In the genomic region with DNA sequence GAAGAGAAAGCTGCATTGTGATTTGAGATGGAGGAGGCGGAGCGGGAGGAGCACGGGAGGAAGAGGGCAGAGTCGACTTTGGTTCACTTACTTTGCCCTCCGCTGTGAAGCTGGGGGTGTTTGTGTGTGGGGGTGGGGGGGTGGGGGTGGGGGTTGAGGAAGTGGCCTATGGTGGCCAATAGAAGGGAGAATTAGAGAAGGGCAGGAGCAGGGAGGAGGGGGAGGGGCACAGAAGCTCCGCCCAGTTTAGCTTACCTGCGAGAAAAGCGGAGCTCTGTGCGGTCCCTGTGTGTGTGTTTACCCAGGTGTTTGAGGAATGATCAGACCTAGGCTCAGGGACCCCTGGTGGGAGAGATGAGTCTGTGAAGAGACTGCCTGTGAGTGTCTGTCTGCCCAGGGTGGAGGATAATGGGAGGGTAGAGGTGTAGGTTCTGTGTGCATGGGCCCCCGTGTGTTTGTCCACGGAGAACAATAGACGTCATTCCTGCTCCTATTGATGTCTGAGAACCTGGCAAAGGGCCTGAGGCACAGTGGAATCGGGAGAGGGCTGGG, we compare ENCODE assay signal across 10 mouse cellular contexts. TPM values are rescaled to one million over a fixed set of nuclear protein-coding genes. Genes with fewer than 3 reads are reported as not detected.
A peak's percentile ranks its signal among the peaks of the same experiment; 100 is the strongest.
DNase-seq lines count a peak whose midpoint lies in the region; ATAC-seq and TF ChIP-seq lines count a peak whose summit lies in the region.
"Had no signal": no experiment of that assay in that cellular context is flagged by ENCODE, and none has a peak within 500 bp of the region (broad histone marks: within the 10 kb centered on the region; RNA-seq: fewer than 3 reads in every experiment).

No protein-coding gene starts in this region.

- intact Hi-C loops in left cerebral cortex, postnatal 4 days (cut with DNase I) = no loop called here

- H3K9ac ChIP-seq in ES-Bruce4 (ENCODE audit: low read depth, poor library complexity, severe bottlenecking) = 0 out of 2 replicates have a peak overlapping the region, but pooled peaks have one; percentile 7
- H3K9ac ChIP-seq in liver, postnatal 0 days (replicated peaks) = no peak overlapping the region
- H3K9ac ChIP-seq: limb, embryonic 13.5 days had no signal

- H3K4me1 ChIP-seq in E14TG2a.4 (replicated peaks; ENCODE audit: low read depth, low read length) = peaks cover 69% of the 10 kb centered on the region
- H3K4me1 ChIP-seq in ES-Bruce4 (ENCODE audit: control insufficient read depth, insufficient read depth, low read length) = peaks cover 2% of the 10 kb centered on the region
- H3K4me1 ChIP-seq in liver, postnatal 0 days (ENCODE audit: insufficient read depth) = peaks cover 40% of the 10 kb centered on the region

- peak overlapping the region; percentile 36 for H3K4me2 ChIP-seq in liver, postnatal 0 days (ENCODE audit: low read depth, low read length)
- H3K4me2 ChIP-seq: limb, embryonic 13.5 days had no signal

- peaks cover 2% of the 10 kb centered on the region; the same call in 1 of the 2 replicates for H3K27me3 ChIP-seq in E14TG2a.4 (ENCODE audit: insufficient read depth, low read length)
- H3K27me3 ChIP-seq in ES-Bruce4 (ENCODE audit: control insufficient read depth, insufficient read depth, low read length, poor library complexity, severe bottlenecking) = no peaks in the 10 kb centered on the region
- no peaks in the 10 kb centered on the region for H3K27me3 ChIP-seq in liver, postnatal 0 days (ENCODE audit: insufficient read depth, low read length)
- H3K27me3 ChIP-seq: limb, embryonic 13.5 days had no signal

- 41% methylated on average over 13 of the region's 13 CpGs for WGBS in liver, postnatal 0 days (ENCODE audit: insufficient replicate concordance)

- ATAC-seq in liver, postnatal 0 days = peak; percentile 86

- H3K36me3 ChIP-seq in E14TG2a.4 (ENCODE audit: insufficient read depth, low read length) (peaks cover 33% of the 10 kb centered on the region), ES-Bruce4 (ENCODE audit: control insufficient read depth, insufficient read depth, low read length, poor library complexity, severe bottlenecking) (peaks cover 13% of the 10 kb centered on the region)
- peaks cover 22% of the 10 kb centered on the region for H3K36me3 ChIP-seq in liver, postnatal 0 days (replicated peaks; ENCODE audit: insufficient read depth, low read length)

- H3K4me3 ChIP-seq in E14TG2a.4 (replicated peaks; ENCODE audit: low read length) = peak overlapping the region; percentile 57
- 0 out of 2 replicates have a peak overlapping the region, but pooled peaks have one; percentile 26 for H3K4me3 ChIP-seq in ES-Bruce4 (ENCODE audit: low read depth, low read length)
- peak overlapping the region; percentile 13; the same call in 1 of the 2 replicates for H3K4me3 ChIP-seq in liver, postnatal 0 days (ENCODE audit: low read depth, low read length)
- H3K4me3 ChIP-seq: limb, embryonic 13.5 days had no signal

- no peak overlapping the region for H3K27ac ChIP-seq in ES-Bruce4 (ENCODE audit: insufficient read depth, low read length)
- peak overlapping the region; percentile 90 for H3K27ac ChIP-seq in liver, postnatal 0 days (ENCODE audit: low read depth)
- H3K27ac ChIP-seq: limb, embryonic 13.5 days had no signal

- TF ChIP-seq CTCF in E14TG2a.4 (conservative IDR thresholded peaks at IDR 0.05; ENCODE audit: low read length) = no peak
- TF ChIP-seq CTCF in ES-Bruce4 (IDR thresholded peaks at IDR 0.05; ENCODE audit: low read depth, low read length) = no peak
- no peak for TF ChIP-seq CTCF in liver, postnatal 0 days (IDR thresholded peaks at IDR 0.05; ENCODE audit: low read depth)

- DNase-seq in kidney, adult 8-10 months = peak; percentile 61 to 71
- peak; percentile 78 for DNase-seq in liver, postnatal 0 days
- DNase-seq in spleen, postnatal 4 days (ENCODE audit: low spot score in 2 of 2) = no peak
- DNase-seq in right cerebral cortex, adult 2 months (ENCODE audit: low spot score in 2 of 2) = no peak
- DNase-seq in left cerebral cortex, postnatal 4 days = no peak
- DNase-seq: right cerebral cortex, postnatal 25 days had no signal

- no peaks in the 10 kb centered on the region for H3K9me3 ChIP-seq in E14TG2a.4 (ENCODE audit: low read length)
- no peaks in the 10 kb centered on the region for H3K9me3 ChIP-seq in ES-Bruce4 (replicated peaks; ENCODE audit: control insufficient read depth, insufficient read depth, low read length, poor library complexity, severe bottlenecking)
- H3K9me3 ChIP-seq in liver, postnatal 0 days (ENCODE audit: low read length) = no peaks in the 10 kb centered on the region
- H3K9me3 ChIP-seq: limb, embryonic 13.5 days had no signal

- TF ChIP-seq EP300 in ES-Bruce4 (IDR thresholded peaks at IDR 0.05; ENCODE audit: insufficient read depth, low read depth, low read length) = no peak
- 0 out of 2 replicates have a peak, but pooled peaks have one; percentile 30 for TF ChIP-seq EP300 in liver, postnatal 0 days (IDR thresholded peaks at IDR 0.05; ENCODE audit: low read depth)

- no peak for TF ChIP-seq POLR2A in ES-Bruce4 (IDR thresholded peaks at IDR 0.05; ENCODE audit: insufficient read depth, low read length)

RNA-seq across cellular contexts. Expression of gene Cfap45, which starts 10.1 kb away (rescaled TPM):
- polyA plus RNA-seq in ES-Bruce4 (2011; ENCODE audit: insufficient read depth, insufficient read length, low read depth, missing spikeins) = 2.1 and 2.3 TPM in 2 replicates
- 0.32 and 0.37 TPM in 2 replicates for polyA plus RNA-seq in liver, postnatal 0 days (2015; fragmentation: Nextera tagmentation; extraction: Ambion mirVana)
- 1 to 10 TPM; 2.3 to 2.5 TPM for total RNA-seq in left cerebral cortex, postnatal 4 days (2021)

RNA-seq across cellular contexts. Expression of gene Tagln2, which starts 10.7 kb away (rescaled TPM):
- polyA plus RNA-seq in ES-Bruce4 (2011; ENCODE audit: insufficient read depth, insufficient read length, low read depth, missing spikeins) = 269 and 312 TPM in 2 replicates
- 104 and 105 TPM in 2 replicates for polyA plus RNA-seq in liver, postnatal 0 days (2015; fragmentation: Nextera tagmentation; extraction: Ambion mirVana)
- 10 to 100 TPM; 22.8 to 29.5 TPM for total RNA-seq in left cerebral cortex, postnatal 4 days (2021)

RNA-seq across cellular contexts. Expression of gene Igsf9, which starts 28.9 kb away (rescaled TPM):
- 40.5 and 40.6 TPM in 2 replicates for polyA plus RNA-seq in ES-Bruce4 (2011; ENCODE audit: insufficient read depth, insufficient read length, low read depth, missing spikeins)
- 0.32 and 0.73 TPM in 2 replicates for polyA plus RNA-seq in liver, postnatal 0 days (2015; fragmentation: Nextera tagmentation; extraction: Ambion mirVana)
- total RNA-seq in left cerebral cortex, postnatal 4 days (2021) = 10 to 100 TPM; 57.2 to 67.9 TPM

RNA-seq across cellular contexts. Expression of gene Slamf9, which starts 35.3 kb away (rescaled TPM):
- 0.46 and 0.85 TPM in 2 replicates for polyA plus RNA-seq in ES-Bruce4 (2011; ENCODE audit: insufficient read depth, insufficient read length, low read depth, missing spikeins)
- polyA plus RNA-seq in liver, postnatal 0 days (2015; fragmentation: Nextera tagmentation; extraction: Ambion mirVana) = 1.1 and 1.5 TPM in 2 replicates
- under 1 TPM in 1 of 2 experiments, not detected in 1; 0.26 TPM for total RNA-seq in left cerebral cortex, postnatal 4 days (2021)
- total RNA-seq: hematopoietic stem cell, adult 5-6 weeks had no signal

RNA-seq across cellular contexts. Expression of gene Vsig8, which starts 45.2 kb away (rescaled TPM):
- polyA plus RNA-seq in ES-Bruce4 (2011; ENCODE audit: insufficient read depth, insufficient read length, low read depth, missing spikeins) = 0.37 TPM in 1 of 2 replicates, not detected in the other
- not detected in 2 replicates for polyA plus RNA-seq in liver, postnatal 0 days (2015; fragmentation: Nextera tagmentation; extraction: Ambion mirVana)
- not detected for total RNA-seq in left cerebral cortex, postnatal 4 days (2021)
- total RNA-seq: hematopoietic stem cell, adult 5-6 weeks had no signal

Comparison
In these comparisons a context has a peak if more than half of its experiments do, and no peak if none do; other contexts are left out.
1. DNase-seq: peak in kidney, adult 8-10 months (2 of 2) and liver, postnatal 0 days (single experiment); none in spleen, postnatal 4 days (0 of 2), right cerebral cortex, adult 2 months (0 of 2) and left cerebral cortex, postnatal 4 days (single experiment).
2. RNA of gene Igsf9, which starts 28.9 kb away (polyA plus RNA-seq): 40.5 to 40.6 TPM in ES-Bruce4; 0.32 to 0.73 TPM in liver, postnatal 0 days; every median in the first group is over 10 times any median in the second.
3. Peak in every context shown above with its lines, with median percentiles within 50 percentile points of each other: H3K4me3 ChIP-seq.